Mouse (Mus musculus) limb, embryonic 14.5 days (tissue): ENCODE data around the gene Sestd1. TPM values are rescaled to one million over a fixed set of nuclear protein-coding genes. Genes with fewer than 3 reads are reported as not detected.

Experiments used
- ATAC-seq: fragments of 200-750 bp; cut with Nextera tagmentation; 2 replicates; pipeline ENCODE4 v1.8.0; 2017; ENCODE audit warnings: low read depth, moderate number of reproducible peaks, moderate TSS enrichment; ENCODE audit not compliant: low FRiP score
- DNase-seq: peaks from one replicate; pipeline ENCODE4 v3.0.0-alpha.2; 2015; ENCODE audit warnings: low spot score
- H3K27ac ChIP-seq: fragments of 300-500 bp; sonication (generic); replicated peaks from 2 replicates; pipeline ENCODE4 v1.5.1; 2014; ENCODE audit warnings: low read depth, mild to moderate bottlenecking, low read length, moderate library complexity, mixed read lengths
- H3K27me3 ChIP-seq: fragments of 300-500 bp; sonication (generic); 2 replicates; pipeline ENCODE4 v1.6.1; 2014; ENCODE audit warnings: low read length, mixed read lengths; ENCODE audit not compliant: control insufficient read depth, insufficient read depth
- H3K36me3 ChIP-seq: fragments of 300-500 bp; sonication (generic); 2 replicates; pipeline ENCODE4 v1.6.1; 2014; ENCODE audit warnings: mild to moderate bottlenecking, low read length, moderate library complexity, mixed read lengths; ENCODE audit not compliant: control insufficient read depth, insufficient read depth
- H3K4me1 ChIP-seq: fragments of 300-500 bp; sonication (generic); 2 replicates; pipeline ENCODE4 v1.6.1; 2014; ENCODE audit warnings: antibody characterized with exemption, low read length, mixed read lengths; ENCODE audit not compliant: control insufficient read depth, insufficient read depth
- H3K4me2 ChIP-seq: fragments of 300-500 bp; sonication (generic); replicated peaks from 2 replicates; pipeline ENCODE4 v1.6.1; 2014; ENCODE audit warnings: low read depth, mild to moderate bottlenecking, low read length, moderate library complexity; ENCODE audit not compliant: severe bottlenecking
- H3K4me3 ChIP-seq: fragments of 300-500 bp; sonication (generic); replicated peaks from 2 replicates; pipeline ENCODE4 v1.5.1; 2014; ENCODE audit warnings: low read length
- H3K9ac ChIP-seq: fragments of 300-500 bp; sonication (generic); 2 replicates; pipeline ENCODE4 v1.6.1; 2014; ENCODE audit warnings: mild to moderate bottlenecking, low read depth, low read length, moderate library complexity; ENCODE audit not compliant: severe bottlenecking
- H3K9me3 ChIP-seq: fragments of 300-500 bp; sonication (generic); 2 replicates; pipeline ENCODE4 v1.6.1; 2016; ENCODE audit warnings: low read length; ENCODE audit not compliant: control insufficient read depth
- POLR2A ChIP-seq: fragments of 200-500 bp; IDR thresholded peaks from 2 replicates; pipeline ENCODE4 v1.8.0; 2012; ENCODE audit warnings: inconsistent platforms, mild to moderate bottlenecking, moderate library complexity, borderline replicate concordance; ENCODE audit not compliant: insufficient read depth, insufficient read length; ENCODE audit errors: extremely low read depth
- WGBS: fragments of 180-500 bp; shearing (Covaris S2); extraction: QIAGEN DNeasy Blood & Tissue Kit; methylation state at CpG from one replicate; pipeline ENCODE4 v1.1.7; 2014; 5-methylcytosine and 5-hydroxymethylcytosine counted together
- polyA plus RNA-seq, 2 experiments: library from polyadenylated mRNA; depleted of rRNA in 1 of 2; stranded (reverse) in 1 of 2; unstranded in 1 of 2; fragments of >200 nt; fragmentation: Nextera tagmentation in 1 of 2; extraction: Ambion mirVana in 1 of 2; gene quantifications; 2 replicates each; pipeline versions ENCODE4 v1.2.1 to v1.2.3; 2012 to 2014

Gene Sestd1
- polyA plus RNA-seq, 2 experiments: 23.8 to 25.4 TPM

- no peak for DNase-seq
- no peak for TF ChIP-seq POLR2A
- no peaks in the 10 kb centered on the region for H3K9me3 ChIP-seq
- no peak overlapping the region for H3K27ac ChIP-seq
- no peak overlapping the region for H3K9ac ChIP-seq
- no peaks in the 10 kb centered on the region for H3K4me1 ChIP-seq
- H3K4me2 ChIP-seq: no peak overlapping the region
- no peaks in the 10 kb centered on the region for H3K27me3 ChIP-seq
- H3K36me3 ChIP-seq: peaks cover 30% of the 10 kb centered on the region
- ATAC-seq: no peak
- 83% methylated on average over 4 of the region's 4 CpGs for WGBS
- H3K4me3 ChIP-seq: no peak overlapping the region
Observed at GRCm38 (mm10) chr2:77200379-77200778, 80.0 kb downstream of the Sestd1 start.

GRCm38 (mm10) chr2:77198246-77198645 is 82.1 kb downstream of the Sestd1 start:
- no peak overlapping the region for H3K4me3 ChIP-seq
- H3K4me2 ChIP-seq: no peak overlapping the region
- no peak for ATAC-seq
- H3K9me3 ChIP-seq: no peaks in the 10 kb centered on the region
- WGBS: 84% methylated on average over 5 of the region's 5 CpGs
- H3K27ac ChIP-seq: no peak overlapping the region
- H3K36me3 ChIP-seq: peaks cover 43% of the 10 kb centered on the region
- TF ChIP-seq POLR2A: no peak
- H3K4me1 ChIP-seq: no peaks in the 10 kb centered on the region
- DNase-seq: no peak
- H3K9ac ChIP-seq: no peak overlapping the region
- no peaks in the 10 kb centered on the region for H3K27me3 ChIP-seq

GRCm38 (mm10) chr2:77196819-77197218 is 83.6 kb downstream of the Sestd1 start:
- no peak for DNase-seq
- Histone ChIP-seq H3K27ac (no peak overlapping the region), H3K4me1 (no peaks in the 10 kb centered on the region), H3K4me3 (no peak overlapping the region), H3K36me3 (peaks cover 41% of the 10 kb centered on the region), H3K9me3 (no peaks in the 10 kb centered on the region), H3K4me2 (no peak overlapping the region), H3K27me3 (no peaks in the 10 kb centered on the region), H3K9ac (no peak overlapping the region)
- TF ChIP-seq POLR2A: no peak
- ATAC-seq: no peak
- 87% methylated on average over 4 of the region's 4 CpGs for WGBS

- no peak for TF ChIP-seq POLR2A
- Histone ChIP-seq H3K27ac (no peak overlapping the region), H3K4me1 (no peaks in the 10 kb centered on the region), H3K4me2 (no peak overlapping the region), H3K27me3 (no peaks in the 10 kb centered on the region), H3K4me3 (no peak overlapping the region), H3K36me3 (peaks cover 56% of the 10 kb centered on the region), H3K9ac (no peak overlapping the region), H3K9me3 (no peaks in the 10 kb centered on the region)
- ATAC-seq (no peak), DNase-seq (no peak)
- 87% methylated on average over 5 of the region's 5 CpGs for WGBS
Observed at GRCm38 (mm10) chr2:77195056-77195455, 85.3 kb downstream of the Sestd1 start.

GRCm38 (mm10) chr2:77191811-77192210 is 88.6 kb downstream of the Sestd1 start:
- no peak for TF ChIP-seq POLR2A
- ATAC-seq: no peak
- WGBS: 92% methylated on average over 3 of the region's 3 CpGs
- H3K4me3 ChIP-seq: no peak overlapping the region
- H3K4me2 ChIP-seq: no peak overlapping the region
- H3K9me3 ChIP-seq: no peaks in the 10 kb centered on the region
- peaks cover 62% of the 10 kb centered on the region for H3K36me3 ChIP-seq
- H3K9ac ChIP-seq: no peak overlapping the region
- no peak overlapping the region for H3K27ac ChIP-seq
- DNase-seq: no peak
- H3K27me3 ChIP-seq: no peaks in the 10 kb centered on the region
- H3K4me1 ChIP-seq: no peaks in the 10 kb centered on the region

GRCm38 (mm10) chr2:77190891-77191290 is 89.5 kb downstream of the Sestd1 start:
- 92% methylated on average over 7 of the region's 7 CpGs for WGBS
- no peak overlapping the region for H3K4me3 ChIP-seq
- H3K9ac ChIP-seq: no peak overlapping the region
- no peaks in the 10 kb centered on the region for H3K4me1 ChIP-seq
- H3K9me3 ChIP-seq: no peaks in the 10 kb centered on the region
- H3K27me3 ChIP-seq: no peaks in the 10 kb centered on the region
- H3K27ac ChIP-seq: no peak overlapping the region
- DNase-seq (no peak), ATAC-seq (no peak)
- H3K36me3 ChIP-seq: peaks cover 63% of the 10 kb centered on the region
- no peak for TF ChIP-seq POLR2A
- no peak overlapping the region for H3K4me2 ChIP-seq
